Mouse (Mus musculus) embryonic facial prominence, embryonic 12.5 days (tissue): Measurements from ENCODE around the gene Med14. TPM values are rescaled to one million over a fixed set of nuclear protein-coding genes. Genes with fewer than 3 reads are reported as not detected.

ENCODE experiments used
- ATAC-seq: fragments of 200-750 bp; cut with Nextera tagmentation; 2 replicates; pipeline ENCODE4 v1.8.0; 2017; ENCODE audit not compliant: insufficient number of reproducible peaks, insufficient read depth, low FRiP score, low TSS enrichment
- H3K27ac ChIP-seq: fragments of 300-500 bp; sonication (generic); 2 replicates; pipeline ENCODE4 v1.5.1; 2016; ENCODE audit warnings: mild to moderate bottlenecking
- H3K27me3 ChIP-seq: fragments of 300-500 bp; sonication (generic); 2 replicates; pipeline ENCODE4 v1.6.1; 2016; ENCODE audit warnings: mild to moderate bottlenecking, moderate library complexity
- H3K36me3 ChIP-seq: fragments of 300-500 bp; sonication (generic); 2 replicates; pipeline ENCODE4 v1.6.1; 2016; ENCODE audit warnings: mild to moderate bottlenecking
- H3K4me1 ChIP-seq: fragments of 300-500 bp; sonication (generic); 2 replicates; pipeline ENCODE4 v1.6.1; 2016
- H3K4me2 ChIP-seq: fragments of 300-500 bp; sonication (generic); replicated peaks from 2 replicates; pipeline ENCODE4 v1.6.1; 2016; ENCODE audit warnings: mild to moderate bottlenecking, moderate library complexity
- H3K4me3 ChIP-seq: fragments of 300-500 bp; sonication (generic); 2 replicates; pipeline ENCODE4 v1.5.1; 2016; ENCODE audit warnings: mild to moderate bottlenecking
- H3K9ac ChIP-seq: fragments of 300-500 bp; sonication (generic); 2 replicates; pipeline ENCODE4 v1.6.1; 2016; ENCODE audit warnings: mild to moderate bottlenecking, moderate library complexity
- H3K9me3 ChIP-seq: fragments of 300-500 bp; sonication (generic); 2 replicates; pipeline ENCODE4 v1.6.1; 2016; ENCODE audit warnings: mild to moderate bottlenecking, moderate library complexity
- WGBS: fragments of 180-500 bp; shearing (Covaris S2); methylation state at CpG from one replicate; pipeline ENCODE4 v1.1.7; 2016; 5-methylcytosine and 5-hydroxymethylcytosine counted together
- polyA plus RNA-seq: library from polyadenylated mRNA; unstranded; fragments of >200 nt; fragmentation: Nextera tagmentation; extraction: Ambion mirVana; gene quantifications from 2 replicates; pipeline ENCODE4 v1.2.1, GENCODE M21; 2016

Gene Med14
- polyA plus RNA-seq, 1 experiment from 2014 or later: 13.5 TPM

GRCm38 (mm10) chrX:12651906-12652305 is 110.0 kb downstream of the Med14 start:
- H3K36me3 ChIP-seq: no peaks in the 10 kb centered on the region
- WGBS: 92% methylated on average over 16 of the region's 16 CpGs
- H3K4me3 ChIP-seq: no peak overlapping the region
- H3K4me1 ChIP-seq: no peaks in the 10 kb centered on the region
- no peaks in the 10 kb centered on the region for H3K27me3 ChIP-seq
- H3K9me3 ChIP-seq: no peaks in the 10 kb centered on the region
- ATAC-seq: no peak
- H3K4me2 ChIP-seq: no peak overlapping the region
- H3K9ac ChIP-seq: no peak overlapping the region
- no peak overlapping the region for H3K27ac ChIP-seq

- ATAC-seq: no peak
- Histone ChIP-seq H3K4me2 (no peak overlapping the region), H3K4me1 (no peaks in the 10 kb centered on the region), H3K27me3 (no peaks in the 10 kb centered on the region), H3K4me3 (no peak overlapping the region), H3K27ac (no peak overlapping the region), H3K36me3 (no peaks in the 10 kb centered on the region), H3K9me3 (no peaks in the 10 kb centered on the region), H3K9ac (no peak overlapping the region)
- WGBS: 69% methylated on average over 12 of the region's 12 CpGs
Observed at GRCm38 (mm10) chrX:12645531-12646304, 116.2 kb downstream of the Med14 start.

- no peak overlapping the region for H3K4me2 ChIP-seq
- H3K36me3 ChIP-seq: no peaks in the 10 kb centered on the region
- H3K4me1 ChIP-seq: no peaks in the 10 kb centered on the region
- H3K27ac ChIP-seq: no peak overlapping the region
- no peaks in the 10 kb centered on the region for H3K9me3 ChIP-seq
- WGBS: 34% methylated on average over 2 of the region's 2 CpGs
- no peaks in the 10 kb centered on the region for H3K27me3 ChIP-seq
- H3K4me3 ChIP-seq: no peak overlapping the region
- no peak for ATAC-seq
- no peak overlapping the region for H3K9ac ChIP-seq
Observed at GRCm38 (mm10) chrX:12644976-12645375, 116.9 kb downstream of the Med14 start.

Other genes with a start within 250 kb of the Med14 start
- 61.1 TPM in 2 replicates for gene Atp6ap2, start 174.3 kb downstream of the Med14 start, polyA plus RNA-seq
- 36.5 and 40.4 TPM in 2 replicates for gene 1810030O07Rik, start 88.4 kb downstream of the Med14 start, polyA plus RNA-seq